Comparison of ENCODE assay signal across 14 mouse cellular contexts in genomic region chr10:119415106-119415505, GRCm38 (mm10).
"Had no signal": no experiment of that assay in that cellular context is flagged by ENCODE, and none has a peak within 500 bp of the region (broad histone marks: within the 10 kb centered on the region; RNA-seq: fewer than 3 reads in every experiment).

No protein-coding gene starts in this region.

- DNase-seq: kidney, postnatal 10 days; kidney, postnatal 4 days; lung, adult 2 months; lung, postnatal 36 days; right cerebral cortex, postnatal 4 days; spleen, adult 18-20 months; thymus, adult 18-20 months; thymus, postnatal 14 days had no signal

- H3K27ac ChIP-seq: layer of hippocampus, adult 2 months; limb, embryonic 10.5 days; liver, embryonic 15.5 days had no signal

- H3K4me1 ChIP-seq: limb, embryonic 10.5 days; liver, embryonic 15.5 days had no signal

- H3K9me3 ChIP-seq: limb, embryonic 10.5 days; liver, embryonic 15.5 days had no signal

- ATAC-seq: lung, postnatal 0 days; midbrain, embryonic 16.5 days had no signal

- H3K4me3 ChIP-seq: layer of hippocampus, adult 2 months; limb, embryonic 10.5 days; liver, embryonic 15.5 days had no signal

- H3K27me3 ChIP-seq: liver, embryonic 15.5 days had no signal

- H3K9ac ChIP-seq: liver, embryonic 15.5 days had no signal

- H3K36me3 ChIP-seq: limb, embryonic 10.5 days; liver, embryonic 15.5 days had no signal

- H3K4me2 ChIP-seq: liver, embryonic 11.5 days; liver, embryonic 15.5 days had no signal
